Mouse (Mus musculus): ENCODE results near the gene Gpr139. TPM values are rescaled to one million over a fixed set of nuclear protein-coding genes. Genes with fewer than 3 reads are reported as not detected.

Gpr139 gene
- not detected for polyA plus RNA-seq (2014; fragmentation: Illumina TruSeq; extraction: RNeasy Lipid Tissue Mini Kit (QIAGEN cat#74804); ENCODE audit: low read depth, low replicate concordance)

DNA sequence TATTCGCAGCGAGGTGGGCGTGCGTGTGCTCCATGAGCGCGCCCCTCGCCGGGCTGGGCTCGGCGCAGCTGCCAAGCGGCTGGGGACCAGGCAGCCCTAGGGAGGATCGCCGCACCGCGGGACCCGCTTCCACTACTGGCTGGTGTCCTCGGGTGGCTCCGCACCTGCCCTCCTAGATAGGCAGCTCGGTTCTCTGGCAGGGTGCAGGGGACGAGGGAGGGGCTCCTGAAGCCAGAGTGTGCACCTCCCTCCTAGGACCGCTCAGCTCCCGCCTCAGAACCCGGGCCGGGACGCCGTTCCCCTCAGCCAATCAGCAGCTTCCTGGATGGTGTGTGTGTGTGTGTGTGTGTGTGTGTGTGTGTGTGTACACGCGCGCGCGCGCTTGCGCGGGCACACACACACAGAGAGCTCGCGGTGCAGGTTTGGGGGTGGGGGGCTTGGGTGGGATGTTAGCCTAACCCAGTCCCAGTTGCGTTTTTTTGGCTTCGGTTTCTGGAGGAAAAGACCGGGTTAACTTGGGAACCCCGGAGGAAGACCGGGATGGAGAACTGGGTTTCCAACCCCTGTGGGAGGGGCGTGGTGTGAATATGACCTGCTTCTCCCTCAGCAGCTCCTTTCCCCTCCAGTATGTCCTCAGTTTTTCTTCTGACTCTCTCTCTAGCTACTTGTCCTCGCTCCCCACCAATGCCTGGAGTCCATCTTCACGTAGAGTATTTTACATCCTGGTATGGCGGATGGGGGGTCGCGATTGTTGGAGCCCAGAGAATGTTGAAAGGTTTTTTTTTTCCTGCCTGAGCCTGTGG is at the start of gene Gpr139:
Gene Gpr139 (minus strand): TSS at position 263 of the 803 bp plus-strand sequence.

Other genes starting within 250 kb of the Gpr139 start
- gene Gprc5b, start 189.4 kb downstream of the Gpr139 start, polyA plus RNA-seq (2014; fragmentation: Illumina TruSeq; extraction: RNeasy Lipid Tissue Mini Kit (QIAGEN cat#74804); ENCODE audit: low read depth, low replicate concordance): 74.5 TPM